Mouse (Mus musculus) testis, adult 2 months (tissue): ENCODE data around the gene Bmp7.

Experiments used
- CTCF ChIP-seq: fragments of 200-500 bp; IDR thresholded peaks from 2 replicates; pipeline ENCODE4 v1.5.1; 2012; ENCODE audit warnings: low read depth, mild to moderate bottlenecking, inconsistent platforms, low read length, moderate library complexity; ENCODE audit not compliant: control insufficient read depth, insufficient read depth, insufficient replicate concordance
- POLR2A ChIP-seq: fragments of 200-500 bp; IDR thresholded peaks from 2 replicates; pipeline ENCODE4 v1.6.1; 2012; ENCODE audit warnings: low read depth, mild to moderate bottlenecking, inconsistent platforms, low read length, moderate library complexity; ENCODE audit not compliant: control insufficient read depth

DNA sequence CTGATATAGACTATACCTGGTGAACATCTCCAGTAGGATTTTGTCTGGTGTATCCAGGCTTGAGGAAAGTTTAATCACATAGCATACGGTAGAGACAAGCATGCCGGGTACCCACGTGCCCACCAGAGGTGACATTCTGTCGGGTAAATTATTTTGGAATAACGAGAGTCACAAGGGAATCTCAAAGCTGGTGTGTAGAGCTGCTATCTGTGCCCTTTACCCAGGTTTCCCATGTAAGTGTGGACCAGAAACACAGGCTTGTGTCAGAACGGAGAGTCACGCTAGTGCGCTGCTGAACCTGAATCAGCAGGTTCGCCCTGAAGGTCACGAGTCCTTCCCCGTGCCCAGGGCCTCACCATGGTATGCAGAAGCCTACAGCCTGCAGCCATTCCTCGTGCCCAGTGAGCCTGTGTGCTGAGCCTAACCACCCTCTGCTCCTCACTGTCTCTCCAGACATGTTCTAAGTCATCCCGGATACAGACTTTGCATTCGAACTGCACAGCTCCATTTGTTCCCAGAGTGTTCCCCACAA lies 10.2 kb downstream of the Bmp7 start:
- TF ChIP-seq POLR2A = no peak
- no peak for TF ChIP-seq CTCF
